Mouse (Mus musculus): Measurements from ENCODE around the gene Fkbp14.

The Fkbp14 gene

DNA sequence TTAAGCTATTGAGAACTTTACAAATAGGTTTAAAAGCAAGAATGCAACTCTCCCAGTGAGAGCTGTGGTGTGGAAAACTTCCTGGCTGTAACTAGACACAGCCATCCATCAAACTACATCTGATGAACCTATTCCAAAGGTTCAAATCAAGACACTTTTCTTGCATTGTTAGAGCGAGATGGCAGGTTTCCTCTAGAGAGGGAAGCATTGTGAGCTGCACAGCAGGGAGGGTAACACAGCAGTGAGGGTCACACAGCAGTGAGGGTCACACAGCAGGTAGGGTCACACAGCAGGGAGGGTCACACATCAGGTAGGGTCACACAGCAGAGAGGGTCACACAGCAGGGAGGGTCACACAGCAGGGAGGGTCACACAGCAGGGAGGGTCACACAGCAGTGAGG lies 8.9 kb downstream of the Fkbp14 start:
- no peak for DNase-seq (ENCODE audit: low read depth, low spot score)

DNA sequence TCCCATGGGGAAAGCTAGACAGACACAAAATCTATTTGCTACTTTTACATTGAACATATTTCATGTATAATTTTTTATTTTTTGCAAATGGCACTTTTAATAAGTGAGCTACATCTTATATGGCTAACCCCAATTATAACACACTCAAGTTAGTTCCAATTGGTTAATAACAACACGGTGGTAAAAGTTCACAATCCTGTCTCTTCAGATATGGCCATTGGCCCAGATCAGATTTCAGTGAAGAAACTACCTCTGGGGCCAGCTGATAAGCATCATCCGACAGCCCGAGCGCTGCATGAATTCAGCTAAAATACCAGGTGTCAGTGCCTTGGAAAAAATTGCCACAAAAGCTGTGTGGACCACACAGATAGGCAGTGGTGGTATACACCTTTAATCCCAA lies 9.4 kb downstream of the Fkbp14 start:
- DNase-seq (ENCODE audit: low read depth, low spot score): no peak

DNA sequence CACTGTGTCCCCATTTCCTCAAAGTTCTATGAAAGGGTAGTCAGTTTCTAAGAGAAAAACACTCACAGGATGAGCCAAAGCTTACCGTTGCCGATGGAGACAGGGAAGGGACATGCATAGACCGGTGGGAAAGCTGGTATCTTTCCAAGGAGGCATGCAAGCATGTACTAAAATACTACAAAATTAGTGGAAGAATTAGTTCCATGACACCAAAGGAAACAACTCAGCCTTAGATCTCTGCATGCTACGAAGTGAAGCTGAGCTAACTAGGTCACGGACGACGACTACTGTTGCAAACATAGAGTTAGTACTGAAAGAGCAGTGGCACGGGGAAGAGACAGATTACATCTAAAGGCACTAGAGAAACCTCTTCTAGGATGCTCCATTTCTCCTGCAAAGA lies 10.2 kb downstream of the Fkbp14 start:
- DNase-seq (ENCODE audit: low read depth, low spot score): no peak

DNA sequence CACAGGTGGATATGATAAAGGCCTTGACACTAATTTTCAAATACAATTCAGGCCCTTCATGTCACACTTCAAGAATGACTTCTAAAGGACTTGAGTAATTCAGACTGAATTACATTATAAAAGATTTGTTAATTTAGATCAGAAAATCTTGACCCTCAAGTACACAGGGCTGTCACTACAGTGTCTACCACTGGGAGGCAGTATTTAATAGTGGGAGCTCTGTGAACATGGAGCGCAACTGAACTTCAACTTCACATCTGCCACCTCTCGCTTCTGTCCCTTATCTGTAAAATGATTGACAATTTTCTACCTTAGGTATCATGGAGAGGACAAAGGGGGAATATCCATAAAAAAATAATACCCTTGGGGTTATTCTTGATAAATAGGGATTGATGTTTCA lies 10.9 kb downstream of the Fkbp14 start:
- DNase-seq (ENCODE audit: low read depth, low spot score): peak; percentile 87

DNA sequence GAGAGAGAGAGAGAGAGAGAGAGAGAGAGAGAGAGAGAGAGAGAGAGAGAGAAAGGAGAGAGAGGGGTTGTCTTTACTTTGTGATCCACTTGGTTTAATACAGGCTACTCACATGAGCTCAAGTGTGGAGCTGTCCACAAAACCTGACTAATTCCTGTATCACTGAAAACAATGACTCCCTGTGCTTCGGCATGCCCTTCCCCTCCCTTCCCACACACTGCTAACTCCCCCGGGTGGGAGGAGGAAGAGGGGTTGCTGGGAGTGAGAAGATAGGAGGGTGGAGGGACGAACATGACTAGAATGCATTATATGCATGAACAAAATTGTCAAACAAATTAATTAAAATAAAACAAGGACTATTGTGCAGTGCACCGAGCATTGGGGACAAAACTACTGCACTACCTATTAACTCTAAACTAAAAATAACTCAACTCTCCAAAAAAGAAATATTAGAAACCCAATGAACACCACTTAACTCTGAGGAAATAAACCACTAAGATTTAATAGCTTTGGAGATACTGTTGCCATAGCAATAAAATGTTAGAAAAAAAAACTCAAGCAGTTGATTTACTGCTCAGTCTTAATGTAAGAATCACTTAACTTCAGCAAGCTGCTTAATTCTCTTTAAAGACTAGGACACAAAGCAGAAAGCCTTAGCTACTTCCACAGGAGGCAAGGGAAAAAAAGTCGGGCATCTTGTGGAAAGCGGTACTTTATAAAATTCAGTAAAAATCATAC lies 23.7 kb downstream of the Fkbp14 start:
- DNase-seq (ENCODE audit: low read depth, low spot score): peak; percentile 63

DNA sequence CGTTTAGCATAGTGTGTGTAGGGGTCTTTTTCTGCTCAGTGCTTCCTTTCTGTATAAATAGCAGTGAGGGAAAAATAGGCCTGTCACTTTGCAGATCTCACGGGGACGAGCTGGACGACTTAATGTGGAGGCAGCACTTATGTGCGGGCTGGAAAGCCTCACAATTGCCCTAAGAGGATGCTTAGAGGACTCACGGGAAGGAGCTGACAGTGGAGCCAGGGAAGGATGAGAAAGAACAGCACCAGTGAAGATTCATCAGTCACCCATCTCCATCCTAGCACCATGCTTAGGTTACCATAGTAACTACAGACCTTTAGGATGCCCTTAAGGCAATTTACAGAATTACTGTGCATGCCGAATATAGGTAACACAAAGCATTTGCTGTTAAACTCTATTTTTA lies 27.3 kb downstream of the Fkbp14 start:
- DNase-seq (ENCODE audit: low read depth, low spot score): peak; percentile 58

DNA sequence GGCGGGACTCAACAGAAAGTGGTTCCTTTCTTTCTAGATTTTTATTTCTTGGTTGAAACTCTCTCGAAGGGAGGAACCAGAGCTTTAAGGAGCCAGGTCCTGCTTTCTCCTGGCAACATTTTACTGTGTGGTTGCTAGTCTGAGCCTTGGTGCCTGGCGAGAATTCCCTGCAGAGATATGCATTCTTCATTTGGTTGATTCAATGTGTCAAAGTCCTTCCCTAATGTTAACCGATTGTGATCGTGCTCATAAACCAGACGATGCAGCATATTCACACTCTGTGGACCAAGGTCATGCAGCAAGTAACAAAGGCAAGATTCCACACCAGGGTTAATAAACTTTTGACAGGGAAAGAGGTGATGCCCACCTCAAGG lies 30.6 kb downstream of the Fkbp14 start:
- no peak for DNase-seq (ENCODE audit: low read depth, low spot score)

DNA sequence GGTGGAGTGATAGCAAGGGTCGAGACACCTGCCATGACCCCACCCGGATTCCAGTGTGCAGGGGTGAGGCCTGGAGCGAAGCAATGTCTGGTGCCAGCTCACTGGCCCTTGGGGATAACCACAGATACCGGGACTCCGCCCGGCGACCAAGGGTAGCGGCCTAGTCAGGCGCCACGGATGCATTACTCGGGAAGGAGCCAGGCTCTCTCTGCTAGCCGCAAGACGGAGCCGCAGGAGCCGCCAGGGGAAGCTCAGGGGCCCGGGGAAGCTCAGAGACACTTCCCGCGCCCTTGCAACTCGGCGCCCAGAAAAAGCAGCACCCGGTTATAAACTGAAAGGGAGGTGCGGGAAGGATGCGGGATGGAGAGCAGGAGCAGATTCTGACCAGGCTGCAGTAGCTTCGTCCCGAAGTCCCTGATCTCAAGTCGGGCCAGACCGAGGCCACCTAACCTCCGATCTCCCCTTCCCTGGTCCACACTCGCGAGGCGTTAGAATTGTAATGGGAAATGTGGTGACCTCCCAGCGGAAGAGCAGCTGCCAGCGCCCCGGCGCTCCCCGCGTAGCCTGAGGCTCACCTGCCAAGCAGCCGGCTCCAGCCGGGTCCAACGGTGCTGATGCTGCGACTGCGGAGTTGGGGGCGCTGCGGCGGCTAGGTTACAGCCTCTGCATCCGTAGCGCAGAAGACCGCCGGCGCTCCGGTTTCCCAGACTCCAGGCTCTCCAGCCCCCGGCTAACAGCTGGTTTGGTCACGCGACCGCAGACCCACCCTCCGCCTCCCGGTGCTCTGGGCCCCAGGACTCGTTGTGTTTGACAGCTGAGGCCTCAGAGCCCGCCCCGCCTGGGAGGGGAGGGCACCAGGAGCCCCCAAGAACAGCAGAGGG lies 31.2 kb downstream of the Fkbp14 start, which contains the start of gene Scrn1:
Gene Scrn1, minus strand, starts transcription at position 825 of the 881 bp plus-strand sequence.
- peak; percentile 93 for DNase-seq (ENCODE audit: low read depth, low spot score)

DNA sequence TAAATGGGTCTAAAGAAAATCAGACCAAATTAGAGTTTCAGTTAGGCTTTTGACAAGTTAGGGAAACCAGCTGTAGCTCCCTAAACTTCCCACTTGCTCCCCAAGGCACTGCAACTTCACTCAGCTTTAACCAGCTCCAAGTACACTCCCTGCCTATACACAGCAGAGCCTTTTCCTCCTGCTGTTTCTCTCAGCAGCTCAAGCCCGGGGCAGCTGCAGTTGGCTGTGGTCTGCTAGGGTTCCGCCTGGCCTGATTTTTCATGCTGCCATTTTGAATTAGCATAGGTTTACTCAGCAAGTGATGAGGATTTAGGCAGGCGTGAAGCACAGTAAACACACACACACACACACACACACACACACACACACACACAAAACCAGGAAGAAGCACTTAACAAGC lies 32.1 kb downstream of the Fkbp14 start:
- DNase-seq (ENCODE audit: low read depth, low spot score): peak; percentile 76

DNA sequence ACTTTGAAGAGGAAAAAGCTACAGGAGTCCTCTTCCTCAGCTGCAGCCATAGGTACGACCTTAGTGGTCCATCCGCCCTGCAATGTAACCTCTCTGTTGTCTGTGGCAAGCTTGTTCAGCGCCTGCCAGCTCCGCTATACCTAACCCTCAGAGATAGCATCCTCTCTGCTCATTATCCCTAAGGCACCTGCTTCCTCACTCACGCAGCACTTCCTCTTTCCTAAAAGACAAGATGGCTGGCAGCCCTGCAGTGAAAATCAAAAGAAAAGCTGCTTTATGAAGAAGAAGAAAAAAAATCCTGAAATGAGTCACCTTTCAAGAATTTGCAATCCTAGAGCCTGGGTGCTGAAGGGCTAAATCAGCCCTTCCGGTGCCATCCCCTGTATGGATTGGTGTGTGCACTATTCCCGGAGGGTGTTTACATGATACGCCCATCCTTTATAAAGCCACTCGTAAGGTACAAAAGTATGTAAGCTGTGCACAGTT lies 32.6 kb downstream of the Fkbp14 start:
- peak; percentile 69 for DNase-seq (ENCODE audit: low read depth, low spot score)

DNA sequence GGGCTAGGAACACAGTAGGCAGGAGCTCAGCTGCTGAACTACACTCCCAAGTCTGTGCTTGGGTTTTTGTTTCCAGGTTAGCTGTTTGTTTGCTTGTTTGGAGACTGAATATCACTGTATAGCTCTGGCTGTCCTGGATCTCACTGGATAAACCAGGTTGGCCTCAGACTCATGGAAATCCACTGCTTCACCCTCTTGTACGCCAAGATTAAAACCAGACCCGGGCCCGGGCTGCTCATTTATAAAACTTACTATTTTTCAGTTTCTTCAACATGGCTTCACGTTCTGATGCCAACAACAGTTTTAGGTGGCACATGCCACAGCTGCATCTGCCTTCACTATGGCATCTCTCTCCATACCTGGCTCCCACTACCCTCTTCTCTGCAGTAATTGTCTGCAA lies 33.5 kb downstream of the Fkbp14 start:
- no peak for DNase-seq (ENCODE audit: low read depth, low spot score)

DNA sequence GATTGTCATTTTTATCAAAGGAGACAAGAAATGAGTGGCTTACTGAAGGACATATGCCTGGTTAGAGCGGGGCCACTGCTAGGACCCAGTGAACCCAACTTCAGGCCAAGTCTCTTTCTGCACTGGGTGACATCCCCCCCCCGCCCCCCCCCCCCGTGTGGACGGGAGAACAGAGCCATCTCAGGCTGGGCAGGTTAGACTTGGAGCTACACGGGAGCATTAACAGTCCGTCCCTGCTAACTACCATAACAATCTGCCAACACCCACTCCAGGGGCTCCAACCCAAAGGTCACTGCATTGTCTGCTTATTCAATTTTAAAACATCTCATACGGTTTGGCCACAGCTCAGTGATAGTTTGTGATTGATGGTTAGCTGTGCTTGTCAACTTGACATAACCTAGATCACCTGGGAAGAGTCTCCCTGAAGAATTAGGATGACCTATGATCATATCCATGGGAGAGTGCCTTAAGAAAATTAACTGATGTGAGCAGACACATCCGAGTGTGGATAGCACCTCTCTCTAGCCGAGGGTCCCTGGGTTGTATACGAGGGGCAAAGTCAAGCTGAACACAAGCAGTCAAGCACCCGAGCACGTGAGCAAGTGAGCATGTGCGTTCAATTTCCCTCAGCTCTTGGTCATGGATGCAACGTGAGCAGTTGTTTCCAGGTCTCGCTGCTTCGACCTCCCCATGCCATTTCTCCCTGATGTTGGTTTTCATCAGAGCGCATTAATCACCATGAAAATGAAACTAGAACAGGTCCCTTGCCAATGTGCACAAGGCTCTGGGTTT lies 34.9 kb downstream of the Fkbp14 start:
- no peak for DNase-seq (ENCODE audit: low read depth, low spot score)

DNA sequence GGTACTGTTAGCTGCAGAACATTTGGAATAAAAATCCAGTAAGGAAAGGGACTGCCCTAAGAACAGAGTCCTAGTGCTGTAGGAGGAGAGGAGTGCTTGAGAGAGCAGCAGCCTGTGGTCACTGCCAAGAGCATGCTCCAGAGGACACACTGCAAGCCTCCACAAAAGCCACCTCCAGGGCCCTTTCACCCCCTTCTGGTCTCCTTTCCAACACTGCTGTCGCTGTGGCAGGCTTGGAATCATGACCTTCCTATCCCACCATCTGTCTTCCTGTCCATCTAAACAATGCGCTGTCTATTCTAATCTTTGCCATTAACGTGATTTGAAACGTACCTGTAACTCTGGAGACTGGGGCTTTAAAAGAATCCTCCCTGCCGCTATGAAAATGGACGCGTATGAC lies 38.6 kb downstream of the Fkbp14 start:
- DNase-seq (ENCODE audit: low read depth, low spot score): peak; percentile 91

DNA sequence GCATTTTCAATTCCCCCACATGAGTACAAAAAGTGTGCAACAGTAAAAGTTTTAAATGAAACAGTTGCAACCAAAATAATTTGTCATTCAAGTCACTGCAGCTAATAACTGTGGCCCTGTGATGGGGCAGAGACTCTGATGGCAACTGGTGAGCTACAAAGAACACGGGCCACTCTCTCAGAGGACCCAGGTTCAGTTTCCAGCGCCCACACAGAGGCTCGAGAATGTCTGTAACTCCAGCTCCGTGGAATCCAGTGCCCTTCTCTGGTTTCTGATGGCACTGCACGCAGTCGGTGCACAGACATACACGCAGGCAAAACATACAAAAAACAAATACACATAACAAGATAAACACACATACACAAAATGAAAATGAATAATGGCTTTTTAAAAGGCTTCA lies 39.4 kb downstream of the Fkbp14 start:
- no peak for DNase-seq (ENCODE audit: low read depth, low spot score)

DNA sequence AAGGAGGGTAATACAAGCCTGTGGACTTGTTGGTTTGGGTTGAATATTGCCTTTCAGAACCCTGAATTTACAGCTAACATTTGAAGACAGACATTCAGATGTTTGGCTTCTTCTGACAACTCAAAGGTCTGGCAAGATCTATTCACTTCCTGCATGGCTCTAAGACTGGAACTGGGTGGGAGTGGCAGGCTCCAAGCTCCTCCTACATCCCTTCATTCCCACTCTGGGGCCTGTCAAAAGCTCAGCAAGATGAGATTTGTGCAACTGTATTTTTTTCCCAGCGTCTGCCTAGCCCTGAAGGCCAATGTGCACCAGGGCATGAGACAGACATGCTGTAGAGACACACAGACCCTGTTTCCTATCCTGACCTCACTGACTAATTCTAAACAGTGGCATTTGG lies 41.3 kb downstream of the Fkbp14 start:
- no peak for DNase-seq (ENCODE audit: low read depth, low spot score)

DNA sequence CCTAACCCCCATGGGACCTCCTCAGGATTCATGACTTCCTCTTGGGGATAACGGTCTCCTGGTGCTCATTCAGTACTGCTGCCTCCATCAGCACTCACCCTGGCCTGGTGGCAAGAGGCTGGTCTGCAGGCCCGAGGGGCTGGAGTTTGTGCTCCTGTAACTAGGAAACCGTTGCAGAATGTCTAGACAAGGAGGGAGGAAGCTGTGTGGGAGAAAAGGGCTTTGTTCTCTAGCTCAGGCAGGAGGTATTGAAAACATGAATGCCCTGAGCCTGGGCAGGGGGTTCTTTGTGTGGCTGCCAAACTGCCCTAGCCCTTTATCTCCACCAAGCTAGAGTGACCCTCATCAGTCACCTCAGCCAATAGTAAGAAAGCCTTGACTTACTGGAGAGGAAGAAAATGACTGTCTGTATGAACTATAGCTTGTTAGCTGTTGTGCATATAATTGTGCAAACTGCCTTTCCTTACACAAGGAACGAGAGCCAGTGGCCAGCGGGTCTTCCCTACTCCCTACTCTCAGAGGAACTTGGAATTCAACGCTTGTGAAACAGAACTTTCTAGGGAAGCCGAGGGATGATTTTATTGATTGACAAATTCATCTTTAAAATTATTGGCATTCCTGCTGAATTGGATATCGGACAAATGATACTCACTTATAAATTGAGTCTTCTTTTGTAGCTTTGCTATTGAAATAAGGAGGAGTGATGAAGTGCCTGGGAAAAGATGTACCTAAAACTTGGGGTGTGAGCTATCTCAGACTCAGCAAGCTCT lies 42.6 kb downstream of the Fkbp14 start:
- DNase-seq (ENCODE audit: low read depth, low spot score): no peak

DNA sequence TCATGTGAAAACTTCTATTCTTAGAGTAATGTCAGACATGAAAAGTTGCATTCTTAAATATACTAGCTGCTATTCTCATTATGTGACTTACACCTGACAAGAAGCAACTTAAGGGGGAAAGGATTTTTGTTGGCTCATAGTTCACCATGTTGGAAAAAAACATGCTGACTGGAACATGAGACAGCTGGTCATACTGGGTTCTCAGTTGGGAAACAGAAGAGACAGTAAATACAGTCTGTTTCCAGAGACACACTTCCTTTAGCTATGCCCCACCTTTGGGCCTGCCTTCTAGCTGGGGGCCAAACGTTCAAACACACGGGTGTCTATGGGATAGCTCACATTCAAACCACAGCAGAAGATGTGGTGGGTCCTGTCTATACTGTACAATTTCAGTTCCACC lies 43.5 kb downstream of the Fkbp14 start:
- DNase-seq (ENCODE audit: low read depth, low spot score): peak; percentile 79

DNA sequence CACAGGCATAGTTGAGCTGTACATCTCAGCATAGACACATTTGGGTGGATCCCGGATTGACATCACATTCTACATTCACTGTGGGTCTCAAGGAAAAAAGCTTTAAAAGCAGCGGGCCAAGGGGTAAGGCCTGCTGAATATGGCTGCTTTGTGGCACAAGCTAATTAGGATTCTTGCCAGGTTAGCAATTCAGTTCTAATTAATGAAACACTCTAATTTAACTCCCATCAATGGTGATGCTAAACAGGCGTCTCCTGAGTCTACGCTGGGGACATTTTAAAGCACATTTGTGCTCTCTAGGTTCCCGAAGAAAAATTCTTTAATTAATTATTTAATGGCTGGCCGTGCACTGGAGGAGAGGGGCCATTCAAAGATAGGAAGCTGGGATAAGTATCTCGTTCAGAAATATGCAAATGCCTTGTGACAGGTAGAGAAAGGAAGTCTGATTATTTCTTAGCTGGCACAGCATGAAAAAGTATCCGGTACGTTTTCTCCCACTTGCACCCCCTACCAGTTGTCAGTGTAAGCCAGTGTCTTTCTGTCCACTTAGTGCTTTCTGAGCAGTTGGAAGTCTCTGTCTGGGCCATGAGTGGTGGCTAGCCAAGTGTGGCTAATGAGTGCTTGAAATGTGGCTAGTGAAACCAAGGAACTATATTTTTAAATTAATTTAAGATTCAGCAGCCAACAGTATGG lies 44.2 kb downstream of the Fkbp14 start:
- no peak for DNase-seq (ENCODE audit: low read depth, low spot score)

DNA sequence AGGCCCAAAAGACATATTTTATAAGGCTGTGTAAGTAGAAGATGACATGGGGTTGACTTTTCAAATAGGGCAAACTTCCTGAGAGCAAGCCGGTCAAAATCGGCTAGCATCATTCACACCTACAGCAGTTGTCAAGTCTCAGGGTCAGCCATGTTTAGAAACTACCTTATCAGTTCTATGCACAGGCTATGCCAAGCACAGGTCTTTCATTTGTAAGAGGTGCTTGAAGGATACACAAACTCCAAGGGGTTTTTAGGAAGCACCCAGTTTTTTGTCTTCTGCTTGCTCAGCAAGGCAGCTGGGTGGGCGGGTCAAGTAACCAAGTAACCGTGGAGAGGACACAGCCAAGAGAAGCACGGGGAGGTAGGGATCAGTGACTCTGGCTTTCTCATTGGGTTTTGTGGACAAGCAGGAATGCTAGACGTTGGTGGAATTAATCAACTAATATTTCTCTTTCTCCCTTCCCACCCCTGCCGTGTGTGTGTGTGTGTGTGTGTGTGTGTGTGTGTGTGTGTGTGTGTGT lies 46.2 kb downstream of the Fkbp14 start:
- DNase-seq (ENCODE audit: low read depth, low spot score): no peak

DNA sequence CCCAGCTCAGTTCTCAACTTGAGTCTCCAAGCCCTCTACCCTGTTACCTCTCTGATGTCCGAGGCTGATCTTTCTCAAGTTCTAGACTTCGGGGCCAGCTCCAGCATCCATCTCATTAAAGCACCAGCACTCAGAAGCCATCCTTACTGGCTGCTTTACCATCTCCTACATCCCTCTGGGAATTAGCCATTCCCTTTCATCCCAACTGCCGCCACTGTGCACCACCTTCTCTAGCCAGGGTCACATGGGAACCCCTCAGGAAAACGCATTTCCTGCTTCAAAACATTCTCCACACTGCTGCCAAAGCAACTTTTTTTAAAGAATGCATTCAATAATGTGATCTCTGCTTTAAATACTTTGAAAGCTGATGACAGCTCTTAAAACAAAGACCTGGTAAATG lies 47.8 kb downstream of the Fkbp14 start:
- DNase-seq (ENCODE audit: low read depth, low spot score): no peak
